ENCODE assay signal across 9 mouse cellular contexts in genomic region chr7:121601697-121602096, GRCm38 (mm10).
DNase-seq lines count a peak whose midpoint lies in the region; ATAC-seq and TF ChIP-seq lines count a peak whose summit lies in the region.
"Had no signal": no experiment of that assay in that cellular context is flagged by ENCODE, and none has a peak within 500 bp of the region (broad histone marks: within the 10 kb centered on the region; RNA-seq: fewer than 3 reads in every experiment).

No protein-coding gene starts in this region.

- H3K36me3 ChIP-seq in hindbrain, embryonic 10.5 days = no peaks in the 10 kb centered on the region
- H3K36me3 ChIP-seq in hindbrain, embryonic 14.5 days (replicated peaks; ENCODE audit: control insufficient read depth, insufficient read depth) = no peaks in the 10 kb centered on the region

- H3K4me1 ChIP-seq in hindbrain, embryonic 10.5 days (replicated peaks) = no peaks in the 10 kb centered on the region
- no peaks in the 10 kb centered on the region for H3K4me1 ChIP-seq in hindbrain, embryonic 14.5 days (replicated peaks; ENCODE audit: control insufficient read depth, insufficient read depth, low read length)

- no peak overlapping the region for H3K9ac ChIP-seq in hindbrain, embryonic 14.5 days
- H3K9ac ChIP-seq: forebrain, postnatal 0 days had no signal

- 27% methylated on average over 4 of the region's 4 CpGs for WGBS in hindbrain, embryonic 10.5 days
- 29% methylated on average over 4 of the region's 4 CpGs for WGBS in hindbrain, embryonic 14.5 days

- no peak overlapping the region for H3K4me2 ChIP-seq in hindbrain, embryonic 14.5 days (replicated peaks)

- ATAC-seq in hindbrain, embryonic 14.5 days (ENCODE audit: low FRiP score) = no peak
- ATAC-seq: forebrain, postnatal 0 days had no signal

- H3K4me3 ChIP-seq in hindbrain, embryonic 10.5 days = no peak overlapping the region
- H3K4me3 ChIP-seq in hindbrain, embryonic 14.5 days (replicated peaks; ENCODE audit: low read length) = no peak overlapping the region
- H3K4me3 ChIP-seq in layer of hippocampus, adult 2 months = no peak overlapping the region

- H3K9me3 ChIP-seq in hindbrain, embryonic 10.5 days = no peaks in the 10 kb centered on the region
- no peaks in the 10 kb centered on the region for H3K9me3 ChIP-seq in hindbrain, embryonic 14.5 days (ENCODE audit: control insufficient read depth, low read length)

- peak; percentile 52 for DNase-seq in hindbrain, embryonic 10.5 days (ENCODE audit: low spot score)
- no peak for DNase-seq in hindbrain, embryonic 14.5 days (ENCODE audit: low spot score)
- peak; percentile 12 for DNase-seq in ovary, postnatal 36 days (ENCODE audit: low spot score)
- no peak for DNase-seq in ovary, postnatal 10 days (ENCODE audit: low spot score)
- peak; percentile 79 for DNase-seq in embryo, embryonic 10 days (ENCODE audit: low spot score)
- peak; percentile 77 for DNase-seq in retina, postnatal 1 day
- DNase-seq in thymus, postnatal 25 days = no peak
- no peak for DNase-seq in layer of hippocampus, adult 2 months (ENCODE audit: low spot score in 2 of 2)
- DNase-seq: forebrain, postnatal 0 days had no signal

- no peak for TF ChIP-seq CTCF in layer of hippocampus, adult 2 months (conservative IDR thresholded peaks at IDR 0.05)

- no peaks in the 10 kb centered on the region for H3K27me3 ChIP-seq in hindbrain, embryonic 10.5 days (ENCODE audit: insufficient read depth, poor library complexity, severe bottlenecking)
- H3K27me3 ChIP-seq in hindbrain, embryonic 14.5 days (ENCODE audit: control insufficient read depth, insufficient read depth, low read length) = no peaks in the 10 kb centered on the region

- no peak overlapping the region for H3K27ac ChIP-seq in hindbrain, embryonic 10.5 days
- no peak overlapping the region for H3K27ac ChIP-seq in hindbrain, embryonic 14.5 days
- no peak overlapping the region for H3K27ac ChIP-seq in layer of hippocampus, adult 2 months

Comparison
In these comparisons a context has a peak if more than half of its experiments do, and no peak if none do; other contexts are left out.
1. DNase-seq: peak in hindbrain, embryonic 10.5 days (single experiment), ovary, postnatal 36 days (single experiment), embryo, embryonic 10 days (single experiment) and retina, postnatal 1 day (single experiment); none in hindbrain, embryonic 14.5 days (single experiment), ovary, postnatal 10 days (single experiment), thymus, postnatal 25 days (single experiment) and layer of hippocampus, adult 2 months (0 of 2).